Mouse (Mus musculus) right cerebral cortex, adult 2 months (tissue): ENCODE measurements around the gene Adh6a.
"Not testable (repeated sequence)": the region's sequence is repeated elsewhere in the genome, so short reads cannot be mapped to it uniquely, and the experiment has no call there.

Experiments
- DNase-seq, 2 experiments: peaks; one replicate each; pipeline ENCODE4 v3.0.0; 2021 to 2022; ENCODE audit warnings: low spot score in 2 of 2

Adh6a gene

GRCm38 (mm10) chr3:138325001-138325400, 11.9 kb downstream of the Adh6a start:
- no peak for DNase-seq

DNA sequence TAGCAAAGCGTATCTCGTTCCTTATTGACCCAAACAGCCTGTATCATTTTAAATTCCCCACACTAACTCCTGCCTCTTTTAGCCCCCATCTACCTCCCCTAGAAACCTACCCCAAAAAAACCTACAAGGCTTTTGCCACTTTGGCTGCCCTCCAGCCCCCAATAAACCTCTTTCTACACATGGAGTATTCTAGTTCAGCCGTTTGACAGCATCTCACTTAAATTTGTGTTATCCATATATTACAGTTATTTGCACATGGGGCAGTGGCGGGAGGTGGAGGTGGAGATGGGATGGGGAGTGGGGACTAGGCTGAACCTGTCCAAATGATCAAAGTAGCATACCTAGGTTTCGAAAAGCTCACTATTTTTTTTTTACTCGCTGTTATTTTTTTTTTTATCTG, 12.4 kb downstream of the Adh6a start:
- DNase-seq, result no peak

DNA sequence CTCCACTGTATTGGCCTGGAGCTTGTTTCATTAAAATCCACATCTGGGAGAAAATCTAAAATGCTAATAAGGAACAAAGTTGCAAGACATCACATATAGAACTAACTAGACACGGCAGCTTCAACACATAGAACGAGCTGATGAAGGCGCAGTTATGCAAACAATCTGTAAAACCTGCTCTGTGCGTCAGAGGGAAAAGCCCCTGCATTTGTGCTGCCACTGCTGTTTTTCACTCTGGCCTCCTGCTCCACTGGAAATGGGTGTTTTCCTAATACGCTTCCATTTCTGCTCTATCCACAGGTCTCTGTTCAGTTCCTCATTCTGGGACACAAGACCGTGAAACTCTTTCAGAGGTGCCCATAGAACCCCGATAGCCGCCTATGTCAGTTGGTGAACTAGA, 20.8 kb downstream of the Adh6a start:
- DNase-seq, result no peak

DNA sequence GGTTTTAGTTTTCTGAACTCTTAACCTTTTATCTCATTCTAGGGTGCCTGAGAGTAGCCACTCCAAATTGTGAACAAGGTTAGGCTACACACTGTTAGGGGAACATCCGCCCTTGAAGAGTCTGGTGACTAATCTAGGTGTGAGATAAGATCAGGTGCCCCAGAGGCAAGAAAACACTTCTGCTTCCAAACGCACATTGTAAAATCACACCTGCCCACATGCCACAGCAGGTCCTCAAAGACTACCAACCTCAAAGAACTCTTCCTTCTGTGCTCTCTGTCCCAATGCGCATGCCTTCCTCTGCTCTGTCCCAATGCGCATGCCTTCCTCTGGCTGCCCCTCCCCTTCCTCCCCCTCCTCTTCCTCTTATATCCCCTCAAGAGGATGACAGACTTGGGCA, 21.2 kb downstream of the Adh6a start:
- no peak for DNase-seq

DNA sequence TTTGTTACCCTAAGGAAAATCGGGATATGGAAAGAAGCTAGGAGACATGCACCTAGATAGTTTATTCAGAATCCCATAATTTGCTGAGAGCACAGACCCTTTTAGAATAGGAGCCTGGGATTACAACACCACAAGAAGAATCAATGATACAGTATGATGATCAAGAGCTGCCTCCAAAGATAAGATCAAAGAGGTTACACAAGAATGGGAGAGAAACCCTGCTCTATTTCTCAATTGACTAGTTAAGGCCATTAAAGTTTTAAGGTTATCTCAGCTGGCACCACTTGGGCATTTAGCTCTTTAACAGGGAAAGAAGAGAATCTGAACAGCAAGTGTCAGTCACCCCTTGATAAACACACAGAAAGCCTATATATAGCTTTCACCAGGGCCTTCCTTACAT, 22.5 kb downstream of the Adh6a start:
- DNase-seq, result no peak

GRCm38 (mm10) chr3:138336104-138336754, 23.1 kb downstream of the Adh6a start:
- no peak for DNase-seq

GRCm38 (mm10) chr3:138341471-138341870, 28.4 kb downstream of the Adh6a start, which contains the start of gene Adh6b:
TSS of gene Adh6b (plus strand) at chr3:138341775.
- no peak for DNase-seq

- no peak for DNase-seq
Observed at GRCm38 (mm10) chr3:138347041-138347440, 34.0 kb downstream of the Adh6a start.

- no peak for DNase-seq
Observed at GRCm38 (mm10) chr3:138352012-138352809, 39.1 kb downstream of the Adh6a start.

DNA sequence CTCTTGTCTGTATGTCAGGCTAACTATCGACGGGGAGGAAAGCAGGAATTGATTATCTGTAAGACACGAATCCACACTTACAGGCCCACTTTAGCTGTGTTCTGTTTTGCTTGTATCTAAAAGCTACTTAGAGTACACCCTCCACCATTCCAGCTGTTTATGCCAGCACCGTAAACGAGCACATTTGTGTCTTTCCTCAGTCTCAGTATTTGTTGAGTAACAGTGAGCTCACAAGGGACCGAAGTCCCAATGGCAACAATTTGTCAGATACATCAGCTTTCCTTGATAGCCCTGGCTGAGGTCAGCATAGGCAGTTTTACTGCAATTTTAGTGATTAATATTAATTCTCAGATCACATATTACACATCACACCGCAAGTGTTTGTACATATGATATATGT, 45.8 kb downstream of the Adh6a start:
- no peak for DNase-seq

- no peak for DNase-seq
Observed at GRCm38 (mm10) chr3:138360721-138361120, 47.6 kb downstream of the Adh6a start.

DNA sequence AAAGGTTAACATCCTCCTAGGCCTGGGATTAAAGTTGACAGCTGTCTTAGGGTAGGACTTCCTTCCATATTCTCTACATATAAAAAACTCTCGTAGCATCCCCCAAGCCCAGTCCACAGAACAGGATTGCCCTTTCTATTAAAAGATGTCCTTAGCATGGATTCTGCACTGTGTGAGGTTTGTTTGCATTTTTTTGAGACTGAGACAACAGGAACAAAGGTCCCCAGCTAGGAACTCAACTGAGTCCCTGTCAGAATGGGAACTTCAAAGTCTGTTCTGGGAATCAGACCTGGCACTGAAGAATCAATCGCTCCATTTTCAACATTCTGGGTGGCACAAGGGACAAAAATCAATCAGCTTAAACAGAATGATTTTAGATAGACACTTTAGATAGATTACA, 49.8 kb downstream of the Adh6a start:
- DNase-seq, result no peak

- no peak for DNase-seq
Observed at GRCm38 (mm10) chr3:138366181-138366580, 53.1 kb downstream of the Adh6a start.

- DNase-seq, result no peak
Observed at GRCm38 (mm10) chr3:138369546-138369945, 56.5 kb downstream of the Adh6a start.

DNA sequence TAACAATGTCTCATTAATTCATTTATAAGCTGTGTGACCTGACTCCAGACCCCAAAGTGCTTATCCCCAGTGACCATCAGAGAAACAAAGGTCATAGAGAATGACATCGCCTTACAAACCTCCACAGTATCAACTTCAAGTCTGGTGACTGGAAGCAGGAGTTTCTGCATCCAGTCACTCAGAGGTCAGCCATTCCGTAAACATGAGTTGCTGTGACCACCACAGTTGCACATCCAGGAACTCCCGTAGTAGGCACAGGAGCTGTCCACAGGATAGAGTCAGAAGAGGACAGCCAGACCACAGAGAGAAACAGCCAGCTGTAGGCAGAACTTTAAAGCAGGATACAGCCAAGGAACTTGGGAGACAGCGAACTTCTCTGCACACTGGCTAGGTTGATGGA, 57.2 kb downstream of the Adh6a start:
- DNase-seq, result not testable (repeated sequence)

GRCm38 (mm10) chr3:138373920-138374319, 60.8 kb downstream of the Adh6a start:
- DNase-seq, result no peak

GRCm38 (mm10) chr3:138375148-138375547, 62.1 kb downstream of the Adh6a start:
- no peak for DNase-seq
